Mouse (Mus musculus) heart, adult 2 months (tissue): ENCODE results near the gene Apol7a.

Experiments used
- CTCF ChIP-seq: fragments of 200-600 bp; IDR thresholded peaks from 2 replicates; pipeline ENCODE4 v1.8.1; 2022; ENCODE audit warnings: antibody characterized with exemption, mild to moderate bottlenecking, moderate library complexity
- POLR2A ChIP-seq: fragments of 200-500 bp; IDR thresholded peaks from 2 replicates; pipeline ENCODE4 v1.6.1; 2011; ENCODE audit warnings: mild to moderate bottlenecking, low read depth, low read length, control low read depth; ENCODE audit not compliant: insufficient read depth

- TF ChIP-seq POLR2A (no peak), CTCF (no peak)
Observed at GRCm38 (mm10) chr15:77384340-77385030, 14.4 kb downstream of the Apol7a start.
